Mouse (Mus musculus) intestine, embryonic 14.5 days (tissue): Measurements from ENCODE around the gene Cenpf. TPM values are rescaled to one million over a fixed set of nuclear protein-coding genes. Genes with fewer than 3 reads are reported as not detected.

Source experiments
- ATAC-seq: fragments of 200-750 bp; cut with Nextera tagmentation; replicated peaks from 2 replicates; pipeline ENCODE4 v1.8.0; 2017; ENCODE audit warnings: low read depth, moderate number of reproducible peaks, moderate TSS enrichment, moderate library complexity; ENCODE audit not compliant: low FRiP score, low TSS enrichment
- DNase-seq: peaks from one replicate; pipeline ENCODE4 v3.0.0-alpha.2; 2018; ENCODE audit warnings: low spot score
- H3K27ac ChIP-seq: fragments of 300-500 bp; sonication (generic); 2 replicates; pipeline ENCODE4 v1.5.1; 2014; ENCODE audit warnings: low read depth, mild to moderate bottlenecking, control low read depth
- H3K27me3 ChIP-seq: fragments of 300-500 bp; sonication (generic); replicated peaks from 2 replicates; pipeline ENCODE4 v1.6.1; 2014; ENCODE audit warnings: low read length, control low read depth; ENCODE audit not compliant: control insufficient read depth, insufficient read depth
- H3K36me3 ChIP-seq: fragments of 300-500 bp; sonication (generic); 2 replicates; pipeline ENCODE4 v1.6.1; 2014; ENCODE audit warnings: low read length, control low read depth; ENCODE audit not compliant: control insufficient read depth, insufficient read depth
- H3K4me1 ChIP-seq: fragments of 300-500 bp; sonication (generic); replicated peaks from 2 replicates; pipeline ENCODE4 v1.6.1; 2014; ENCODE audit warnings: low read length, control low read depth, mixed read lengths; ENCODE audit not compliant: control insufficient read depth, insufficient read depth
- H3K4me2 ChIP-seq: fragments of 300-500 bp; sonication (generic); 2 replicates; pipeline ENCODE4 v1.6.1; 2014; ENCODE audit warnings: low read length
- H3K4me3 ChIP-seq: fragments of 300-500 bp; sonication (generic); 2 replicates; pipeline ENCODE4 v1.5.1; 2014; ENCODE audit warnings: low read depth, low read length, control low read depth, mixed read lengths
- H3K9ac ChIP-seq: fragments of 300-500 bp; sonication (generic); 2 replicates; pipeline ENCODE4 v1.6.1; 2014; ENCODE audit warnings: mild to moderate bottlenecking, low read length
- H3K9me3 ChIP-seq: fragments of 300-500 bp; sonication (generic); 2 replicates; pipeline ENCODE4 v1.6.1; 2016; ENCODE audit warnings: low read length, control low read depth; ENCODE audit not compliant: control insufficient read depth
- WGBS: fragments of 180-500 bp; shearing (Covaris S2); extraction: QIAGEN DNeasy Blood & Tissue Kit; methylation state at CpG from one replicate; pipeline ENCODE4 v1.1.7; 2014; 5-methylcytosine and 5-hydroxymethylcytosine counted together
- polyA plus RNA-seq: library from polyadenylated mRNA; unstranded; fragments of >200 nt; fragmentation: Nextera tagmentation; extraction: Ambion mirVana; gene quantifications from 2 replicates; pipeline ENCODE4 v1.2.1, GENCODE M21; 2014

Cenpf gene
- polyA plus RNA-seq, 1 experiment from 2014 or later, result 70.6 TPM

DNA sequence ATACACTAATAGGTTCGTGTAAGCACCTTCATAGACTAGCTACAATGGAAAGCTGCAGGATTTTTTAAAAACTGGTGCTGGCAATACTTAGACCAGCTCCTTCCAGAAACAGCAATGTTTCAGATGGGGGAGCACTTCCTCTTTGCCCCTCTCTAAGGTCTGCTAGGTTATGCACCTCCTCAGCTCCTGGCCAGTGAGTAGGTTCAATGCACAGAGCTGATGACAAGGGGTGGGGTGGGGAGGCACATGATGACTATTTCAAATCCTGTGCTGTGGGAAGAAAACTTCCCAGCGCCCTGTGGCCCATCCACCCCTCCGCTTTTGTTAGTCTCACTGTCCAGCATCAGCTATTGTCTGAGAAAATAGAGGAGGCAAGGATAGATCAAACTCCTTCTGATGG is 79.8 kb downstream of the Cenpf start:
- no peaks in the 10 kb centered on the region for H3K27me3 ChIP-seq
- no peak overlapping the region for H3K4me3 ChIP-seq
- peaks cover 4% of the 10 kb centered on the region; the same call in 1 of the 2 replicates for H3K4me1 ChIP-seq
- WGBS, result 82% methylated on average over 3 of the region's 3 CpGs
- DNase-seq (no peak), ATAC-seq (no peak)
- no peak overlapping the region for H3K27ac ChIP-seq
- H3K9me3 ChIP-seq, result no peaks in the 10 kb centered on the region
- no peak overlapping the region for H3K4me2 ChIP-seq
- no peak overlapping the region for H3K9ac ChIP-seq
- H3K36me3 ChIP-seq, result no peaks in the 10 kb centered on the region

DNA sequence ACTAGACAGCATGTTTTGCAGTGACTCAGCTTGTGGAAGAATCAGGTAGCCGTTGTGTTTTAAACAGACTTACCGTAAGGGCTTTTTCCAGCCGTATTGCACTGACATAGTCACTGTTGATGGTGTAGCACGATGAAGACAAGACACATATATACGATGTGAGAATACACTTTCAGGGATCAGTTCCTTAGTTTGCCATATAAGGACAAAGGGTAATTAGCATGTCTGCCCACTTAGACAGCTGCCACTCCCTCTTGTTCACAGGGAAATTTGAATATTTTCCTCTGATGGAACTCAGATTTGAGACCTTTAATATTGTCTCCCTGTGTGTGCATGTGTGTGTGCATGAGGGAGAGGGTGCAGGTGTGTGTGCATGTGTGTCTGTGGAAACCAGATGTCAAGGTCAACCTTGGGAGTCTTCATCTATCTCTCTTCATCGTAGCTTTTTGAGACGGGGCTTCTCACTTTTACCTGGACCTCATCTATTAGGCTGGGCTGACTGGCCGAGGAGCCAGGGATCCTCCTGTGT is 82.2 kb downstream of the Cenpf start:
- Histone ChIP-seq H3K9ac (no peak overlapping the region), H3K4me2 (no peak overlapping the region), H3K27me3 (no peaks in the 10 kb centered on the region), H3K27ac (no peak overlapping the region), H3K9me3 (no peaks in the 10 kb centered on the region), H3K36me3 (no peaks in the 10 kb centered on the region), H3K4me3 (no peak overlapping the region), H3K4me1 (no peaks in the 10 kb centered on the region)
- DNase-seq (no peak), ATAC-seq (no peak)
- WGBS, result 82% methylated on average over 8 of the region's 8 CpGs

DNA sequence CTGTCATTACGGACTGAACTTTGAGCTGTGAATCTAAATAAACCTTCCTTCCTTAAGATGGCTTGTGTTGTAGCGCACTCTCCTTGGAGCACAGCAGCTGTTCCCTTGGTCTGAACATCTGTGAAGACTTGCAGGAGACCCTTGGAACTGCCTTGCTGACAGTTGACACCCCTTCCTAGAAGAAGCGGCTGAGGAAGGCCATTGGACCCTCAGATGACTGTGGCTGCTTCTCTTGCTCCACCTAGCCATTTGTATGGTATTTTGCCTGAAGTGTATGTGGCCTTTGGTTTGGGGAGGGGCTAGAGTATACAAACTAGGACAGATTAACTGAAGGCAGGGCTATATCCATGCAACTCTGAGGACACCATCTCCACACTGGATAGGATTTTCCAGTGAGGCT is 90.8 kb downstream of the Cenpf start:
- H3K9ac ChIP-seq, result no peak overlapping the region
- H3K4me1 ChIP-seq, result no peaks in the 10 kb centered on the region
- no peak overlapping the region for H3K4me3 ChIP-seq
- no peak for DNase-seq
- H3K27ac ChIP-seq, result no peak overlapping the region
- H3K27me3 ChIP-seq, result no peaks in the 10 kb centered on the region
- H3K9me3 ChIP-seq, result no peaks in the 10 kb centered on the region
- H3K36me3 ChIP-seq, result no peaks in the 10 kb centered on the region
- ATAC-seq, result no peak
- no peak overlapping the region for H3K4me2 ChIP-seq
- WGBS, result 79% methylated on average over 3 of the region's 3 CpGs

Other genes starting within 250 kb of the Cenpf start
- gene Ptpn14, start 40.2 kb upstream of the Cenpf start, polyA plus RNA-seq, result 7.9 and 9.1 TPM in 2 replicates
- gene Smyd2, start 234.3 kb upstream of the Cenpf start, polyA plus RNA-seq, result 124 and 127 TPM in 2 replicates